Mouse (Mus musculus): ENCODE results near the gene Gpc6. TPM values are rescaled to one million over a fixed set of nuclear protein-coding genes. Genes with fewer than 3 reads are reported as not detected.

Gpc6 gene
- total RNA-seq, 1 experiment from 2014 or later = 14.4 TPM

GRCm38 (mm10) chr14:118021867-118022543, 1096.9 kb downstream of the Gpc6 start:
- no peak for DNase-seq

Small RNAs within 50 kb of the gene (microRNA-seq; reads per million reads assigned to microRNA genes)
- 0 to 0.76 reads per million in 2 experiments for gene Mir6239

All from adrenal gland, postnatal 14 days (tissue).